Mouse (Mus musculus): ENCODE data around the gene Pprc1. TPM values are rescaled to one million over a fixed set of nuclear protein-coding genes. Genes with fewer than 3 reads are reported as not detected.
A peak's percentile ranks its signal among the peaks of the same experiment; 100 is the strongest.

The Pprc1 gene
- polyA plus RNA-seq, 1 experiment from 2014 or later, result 22.0 TPM

DNA sequence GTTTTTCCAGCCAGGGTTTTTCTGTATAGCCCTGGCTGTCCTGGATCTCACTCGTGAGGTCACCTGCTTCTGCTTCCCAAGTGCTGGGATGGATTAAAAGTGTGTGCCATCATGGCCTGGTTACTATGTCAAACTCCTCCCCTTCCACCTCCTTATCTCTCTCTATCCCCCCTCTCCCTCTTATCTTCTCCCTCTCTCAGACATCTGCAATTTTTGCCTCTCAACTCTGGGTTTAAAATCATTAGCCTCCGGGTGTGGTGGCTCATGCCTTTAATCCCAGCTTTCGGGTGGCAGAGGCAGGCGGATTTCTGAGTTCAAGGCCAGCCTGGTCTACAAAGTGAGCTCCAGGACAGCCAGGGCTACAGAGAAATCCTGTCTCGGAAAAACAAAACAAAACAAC, 29.6 kb downstream of the Pprc1 start:
- Histone ChIP-seq H3K4me3 (no peak overlapping the region), H3K27me3 (replicated peaks) (no peaks in the 10 kb centered on the region), H3K9me3 (no peaks in the 10 kb centered on the region), H3K9ac (no peak overlapping the region), H3K36me3 (replicated peaks) (peaks cover 4% of the 10 kb centered on the region; the same call in 1 of the 2 replicates), H3K27ac (no peak overlapping the region), H3K4me2 (no peak overlapping the region), H3K4me1 (peaks cover 21% of the 10 kb centered on the region)
- WGBS, result 98% methylated on average over 5 of the region's 5 CpGs
- no peak for ATAC-seq (replicated peaks)

GRCm38 (mm10) chr19:46075616-46076607, 31.2 kb downstream of the Pprc1 start, which contains the start of gene Nolc1:
Gene Nolc1, plus strand, starts transcription at chr19:46075863.
- Histone ChIP-seq H3K9me3 (no peaks in the 10 kb centered on the region), H3K9ac (peak within 1 kb of the TSS; percentile 65), H3K36me3 (replicated peaks) (peaks cover 15% of the 10 kb centered on the region), H3K4me2 (peak within 1 kb of the TSS; percentile 80), H3K27me3 (replicated peaks) (no peaks in the 10 kb centered on the region), H3K4me3 (peak within 1 kb of the TSS; percentile 90), H3K27ac (peak within 1 kb of the TSS; percentile 77), H3K4me1 (peaks cover 21% of the 10 kb centered on the region)
- ATAC-seq (replicated peaks), result peak; percentile 97
- 0% methylated on average over 66 of the region's 66 CpGs for WGBS

DNA sequence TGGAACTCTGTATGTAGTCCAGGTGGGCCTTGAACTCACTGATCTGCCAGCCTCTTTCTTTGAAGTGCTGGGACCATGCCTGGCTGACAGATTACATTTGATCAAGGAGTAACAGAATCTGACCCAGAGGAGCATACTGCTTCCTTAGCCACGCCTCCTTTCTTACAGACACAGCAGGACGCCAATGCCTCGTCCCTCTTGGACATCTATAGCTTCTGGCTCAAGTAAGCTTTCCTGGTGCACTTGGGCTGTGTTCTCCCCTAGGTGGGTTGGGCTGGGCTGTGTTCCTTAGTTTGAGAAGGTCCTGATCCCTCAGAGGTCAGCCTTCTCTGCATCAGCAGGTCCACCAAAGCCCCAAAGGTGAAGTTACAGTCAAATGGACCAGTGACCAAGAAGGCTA, 33.8 kb downstream of the Pprc1 start:
- Histone ChIP-seq H3K9ac (no peak overlapping the region), H3K36me3 (replicated peaks) (peaks cover 37% of the 10 kb centered on the region), H3K27me3 (replicated peaks) (no peaks in the 10 kb centered on the region), H3K4me3 (no peak overlapping the region), H3K9me3 (no peaks in the 10 kb centered on the region), H3K4me2 (no peak overlapping the region), H3K4me1 (peaks cover 21% of the 10 kb centered on the region), H3K27ac (no peak overlapping the region)
- 52% methylated on average over 3 of the region's 3 CpGs for WGBS
- ATAC-seq (replicated peaks), result no peak

GRCm38 (mm10) chr19:46085185-46085584, 40.5 kb downstream of the Pprc1 start:
- H3K4me2 ChIP-seq, result no peak overlapping the region
- no peaks in the 10 kb centered on the region for H3K4me1 ChIP-seq
- H3K9me3 ChIP-seq, result no peaks in the 10 kb centered on the region
- H3K27ac ChIP-seq, result no peak overlapping the region
- no peak overlapping the region for H3K4me3 ChIP-seq
- H3K9ac ChIP-seq, result no peak overlapping the region
- 96% methylated on average over 8 of the region's 8 CpGs for WGBS
- no peak for ATAC-seq (replicated peaks)
- H3K36me3 ChIP-seq (replicated peaks), result peaks cover 40% of the 10 kb centered on the region
- no peaks in the 10 kb centered on the region for H3K27me3 ChIP-seq (replicated peaks)

DNA sequence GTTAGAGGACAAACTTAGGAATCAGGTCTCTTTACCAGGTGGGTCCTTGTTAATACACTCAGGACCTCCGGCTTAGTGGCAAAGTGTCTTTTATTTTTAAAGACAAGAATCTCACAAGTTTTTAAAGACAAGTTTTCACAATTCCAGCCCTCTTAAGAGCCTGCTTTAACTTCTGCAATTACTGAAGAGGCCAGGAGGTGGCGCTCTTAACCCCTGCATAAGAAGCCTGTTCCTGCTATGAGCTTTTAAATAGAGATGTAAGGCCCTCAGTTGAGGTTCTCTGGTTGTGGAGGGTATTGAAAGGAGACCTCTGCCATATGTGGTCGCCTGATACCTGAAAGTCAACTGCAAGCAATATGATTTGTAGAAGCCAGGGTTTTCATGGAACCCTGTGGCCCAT, 41.7 kb downstream of the Pprc1 start:
- WGBS, result 51% methylated on average over 3 of the region's 3 CpGs
- ATAC-seq (replicated peaks), result no peak
- H3K4me3 ChIP-seq, result no peak overlapping the region

DNA sequence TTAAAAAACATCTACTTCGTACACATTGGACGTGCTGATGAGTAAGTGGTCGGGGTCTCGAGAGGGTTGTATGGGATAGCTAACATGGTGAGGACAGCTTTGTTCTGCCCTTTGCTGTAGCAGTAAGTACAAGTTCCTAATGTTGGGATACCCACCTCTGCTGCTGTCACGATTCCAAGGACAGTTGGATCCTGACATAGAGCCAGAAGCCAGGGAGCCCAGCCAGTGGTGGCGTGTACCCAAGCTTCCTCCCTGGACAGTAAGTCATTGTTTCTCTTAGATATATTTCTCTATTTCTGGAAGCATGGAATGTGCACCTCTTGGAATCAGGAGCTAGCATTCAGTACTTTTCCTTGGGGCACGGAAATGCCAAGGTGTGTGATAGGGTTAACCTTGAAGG, 43.2 kb downstream of the Pprc1 start:
- Histone ChIP-seq H3K9me3 (no peaks in the 10 kb centered on the region), H3K27ac (no peak overlapping the region), H3K9ac (no peak overlapping the region), H3K4me3 (no peak overlapping the region), H3K27me3 (replicated peaks) (no peaks in the 10 kb centered on the region), H3K4me1 (no peaks in the 10 kb centered on the region), H3K36me3 (replicated peaks) (peaks cover 18% of the 10 kb centered on the region), H3K4me2 (no peak overlapping the region)
- no peak for ATAC-seq (replicated peaks)
- WGBS, result 81% methylated on average over 7 of the region's 7 CpGs

More for the DNA sequence above, 41.7 kb downstream of the Pprc1 start:
- no peaks in the 10 kb centered on the region for H3K27me3 ChIP-seq (replicated peaks)
- no peak overlapping the region for H3K27ac ChIP-seq
- no peaks in the 10 kb centered on the region for H3K9me3 ChIP-seq
- peaks cover 33% of the 10 kb centered on the region for H3K36me3 ChIP-seq (replicated peaks)
- no peak overlapping the region for H3K9ac ChIP-seq
- H3K4me2 ChIP-seq, result no peak overlapping the region
- no peaks in the 10 kb centered on the region for H3K4me1 ChIP-seq

DNA sequence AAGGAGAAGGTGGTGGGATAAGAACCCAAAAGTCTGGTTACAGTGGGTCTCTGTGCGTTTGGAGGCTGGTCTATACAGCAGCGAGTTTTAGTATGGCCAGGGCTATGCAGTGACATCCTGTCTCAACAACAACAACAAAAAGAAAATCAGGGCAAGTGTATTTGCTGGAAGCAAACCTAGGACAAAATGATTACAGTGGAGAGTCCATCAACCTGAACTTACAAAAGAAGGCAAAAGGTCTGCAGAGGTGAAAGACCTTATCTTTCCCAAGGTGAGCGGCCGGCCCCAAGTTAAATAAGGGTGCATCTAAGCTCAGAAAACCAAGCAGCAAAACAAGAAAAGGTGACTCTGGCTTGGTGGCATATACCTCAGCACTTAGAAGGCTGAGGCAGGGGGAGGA, 47.0 kb downstream of the Pprc1 start:
- Histone ChIP-seq H3K4me2 (no peak overlapping the region), H3K27me3 (replicated peaks) (no peaks in the 10 kb centered on the region), H3K9ac (no peak overlapping the region), H3K9me3 (no peaks in the 10 kb centered on the region), H3K27ac (no peak overlapping the region), H3K36me3 (replicated peaks) (no peaks in the 10 kb centered on the region), H3K4me1 (no peaks in the 10 kb centered on the region), H3K4me3 (no peak overlapping the region)
- ATAC-seq (replicated peaks), result no peak
- 87% methylated on average over 4 of the region's 4 CpGs for WGBS

- Histone ChIP-seq H3K27me3 (replicated peaks) (no peaks in the 10 kb centered on the region), H3K4me2 (no peak overlapping the region), H3K36me3 (replicated peaks) (no peaks in the 10 kb centered on the region), H3K9me3 (no peaks in the 10 kb centered on the region), H3K9ac (no peak overlapping the region), H3K27ac (no peak overlapping the region), H3K4me3 (no peak overlapping the region), H3K4me1 (no peaks in the 10 kb centered on the region)
- ATAC-seq (replicated peaks), result no peak
- WGBS, result 91% methylated on average over 2 of the region's 2 CpGs
Observed at GRCm38 (mm10) chr19:46094144-46094543, 49.5 kb downstream of the Pprc1 start.

DNA sequence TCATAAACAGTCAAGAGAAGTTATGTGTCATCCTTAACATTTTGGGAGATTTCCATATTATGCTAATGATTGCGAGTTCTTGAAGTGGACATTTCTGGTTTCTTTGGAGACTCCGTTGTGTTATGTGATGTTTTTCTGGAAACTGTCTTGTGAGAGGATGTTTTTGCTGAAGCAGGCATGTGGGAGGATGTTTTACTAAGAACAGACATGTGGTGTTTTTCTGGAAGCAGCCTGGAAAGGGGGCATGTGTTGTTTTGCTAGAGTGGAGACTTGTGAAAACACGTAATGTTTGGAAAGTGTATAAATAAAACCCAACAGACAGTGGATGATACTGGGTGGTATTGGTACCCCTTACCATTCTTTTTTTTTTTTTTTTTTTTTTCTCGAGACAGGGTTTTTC, 50.6 kb downstream of the Pprc1 start:
- H3K36me3 ChIP-seq (replicated peaks), result no peaks in the 10 kb centered on the region
- WGBS, result 83% methylated on average over 4 of the region's 4 CpGs
- H3K4me1 ChIP-seq, result no peaks in the 10 kb centered on the region
- H3K9me3 ChIP-seq, result no peaks in the 10 kb centered on the region
- H3K4me3 ChIP-seq, result no peak overlapping the region
- H3K4me2 ChIP-seq, result no peak overlapping the region
- no peak overlapping the region for H3K9ac ChIP-seq
- no peak overlapping the region for H3K27ac ChIP-seq
- no peak for ATAC-seq (replicated peaks)
- H3K27me3 ChIP-seq (replicated peaks), result no peaks in the 10 kb centered on the region

GRCm38 (mm10) chr19:46096396-46096795, 51.7 kb downstream of the Pprc1 start:
- Histone ChIP-seq H3K4me3 (no peak overlapping the region), H3K27ac (no peak overlapping the region), H3K4me1 (no peaks in the 10 kb centered on the region), H3K27me3 (replicated peaks) (no peaks in the 10 kb centered on the region), H3K9ac (no peak overlapping the region), H3K9me3 (no peaks in the 10 kb centered on the region), H3K36me3 (replicated peaks) (no peaks in the 10 kb centered on the region), H3K4me2 (no peak overlapping the region)
- no peak for ATAC-seq (replicated peaks)
- WGBS, result 82% methylated on average over 5 of the region's 5 CpGs

DNA sequence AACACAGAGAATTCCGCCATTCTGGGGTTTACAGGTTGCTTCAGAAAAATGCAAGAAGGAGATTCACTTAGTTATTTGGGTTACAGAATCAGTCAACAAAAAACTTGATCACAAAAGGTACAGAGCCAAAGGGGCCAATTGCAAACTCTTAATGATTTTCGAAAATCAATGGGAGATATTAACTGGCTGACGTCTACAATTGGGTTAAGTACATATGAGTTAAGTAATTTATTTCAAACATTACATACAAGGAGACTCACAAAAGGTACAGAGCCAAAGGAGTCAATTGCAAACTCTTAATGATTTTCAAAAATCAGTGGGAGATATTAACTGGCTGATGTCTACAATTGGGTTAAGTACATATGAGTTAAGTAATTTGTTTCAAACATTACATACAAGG, 54.9 kb downstream of the Pprc1 start:
- Histone ChIP-seq H3K27me3 (replicated peaks) (no peaks in the 10 kb centered on the region), H3K9ac (no peak overlapping the region), H3K9me3 (no peaks in the 10 kb centered on the region), H3K4me3 (no peak overlapping the region), H3K4me2 (no peak overlapping the region), H3K36me3 (replicated peaks) (no peaks in the 10 kb centered on the region), H3K27ac (no peak overlapping the region), H3K4me1 (no peaks in the 10 kb centered on the region)
- 93% methylated on average over 3 of the region's 3 CpGs for WGBS
- ATAC-seq (replicated peaks), result no peak

DNA sequence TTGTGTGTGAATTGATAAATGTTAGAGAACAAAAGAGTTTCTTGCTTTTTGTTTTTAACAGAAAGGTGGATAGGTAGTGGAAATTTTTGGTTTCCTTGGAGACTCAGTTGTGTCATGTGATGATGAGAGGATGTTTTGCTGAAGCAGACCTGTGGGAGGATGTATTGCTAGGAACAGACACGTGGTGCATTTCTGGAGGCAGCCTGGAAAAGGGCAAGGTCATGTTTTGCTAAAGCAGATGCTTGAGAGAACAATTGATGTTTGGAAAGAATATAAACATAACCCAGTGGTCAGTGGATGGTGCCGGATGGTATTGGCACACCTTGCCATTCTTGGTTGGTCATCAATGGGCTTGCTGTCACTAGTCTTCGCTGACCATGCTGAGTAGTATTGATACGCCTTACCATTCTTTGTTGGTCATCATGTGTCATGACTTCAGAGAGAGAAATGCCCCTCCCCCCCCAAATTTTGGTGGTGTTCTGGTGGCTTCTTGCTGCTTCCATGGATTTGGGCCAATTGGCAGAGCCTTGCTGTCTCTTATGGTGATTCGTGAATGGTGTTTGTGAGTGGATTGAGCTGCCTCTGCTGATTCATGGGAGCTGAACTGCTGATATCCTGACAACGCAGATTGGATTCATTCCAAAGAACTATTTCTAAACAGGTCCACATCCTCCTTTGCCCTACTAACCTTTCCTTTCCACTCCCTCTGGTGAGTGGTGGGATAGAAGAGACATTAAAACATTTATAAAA, 58.9 kb downstream of the Pprc1 start:
- Histone ChIP-seq H3K36me3 (replicated peaks) (no peaks in the 10 kb centered on the region), H3K27me3 (replicated peaks) (no peaks in the 10 kb centered on the region), H3K9me3 (no peaks in the 10 kb centered on the region), H3K9ac (no peak overlapping the region), H3K27ac (no peak overlapping the region), H3K4me1 (no peaks in the 10 kb centered on the region), H3K4me2 (no peak overlapping the region), H3K4me3 (no peak overlapping the region)
- no peak for ATAC-seq (replicated peaks)
- 84% methylated on average over 6 of the region's 6 CpGs for WGBS
